Mouse (Mus musculus): ENCODE results near the gene Nos2. TPM values are rescaled to one million over a fixed set of nuclear protein-coding genes. Genes with fewer than 3 reads are reported as not detected.

Nos2 gene
- polyA plus RNA-seq, 1 experiment from 2014 or later: 0.92 TPM

- Histone ChIP-seq H3K9ac (ENCODE audit: low read depth, low read length) (no peak overlapping the region), H3K27ac (no peak overlapping the region), H3K9me3 (replicated peaks; ENCODE audit: low read length) (no peaks in the 10 kb centered on the region), H3K36me3 (ENCODE audit: insufficient read depth, low read length) (no peaks in the 10 kb centered on the region), H3K4me1 (replicated peaks; ENCODE audit: insufficient read depth, low read length) (no peaks in the 10 kb centered on the region), H3K4me3 (replicated peaks; ENCODE audit: low read depth, low read length) (no peak overlapping the region), H3K27me3 (ENCODE audit: insufficient read depth, low read length) (no peaks in the 10 kb centered on the region), H3K4me2 (ENCODE audit: low read length) (no peak overlapping the region)
- no peak for TF ChIP-seq CTCF (IDR thresholded peaks at IDR 0.05; ENCODE audit: low read depth)
- no peak for ATAC-seq (replicated peaks; ENCODE audit: low FRiP score, low read depth)
- 86% methylated on average over 4 of the region's 4 CpGs for WGBS
- DNase-seq (ENCODE audit: low spot score): no peak
Observed at GRCm38 (mm10) chr11:78889156-78889555, 31.4 kb upstream of the Nos2 start.

- 78% methylated on average over 7 of the region's 7 CpGs for WGBS
Observed at GRCm38 (mm10) chr11:78896357-78897123, 24.0 kb upstream of the Nos2 start.

GRCm38 (mm10) chr11:78915473-78915872 lies 5.1 kb upstream of the Nos2 start:
- 77% methylated on average over 6 of the region's 6 CpGs for WGBS
- Histone ChIP-seq H3K36me3 (ENCODE audit: insufficient read depth, low read length) (no peaks in the 10 kb centered on the region), H3K9me3 (replicated peaks; ENCODE audit: low read length) (no peaks in the 10 kb centered on the region), H3K4me3 (replicated peaks; ENCODE audit: low read depth, low read length) (no peak overlapping the region), H3K4me2 (ENCODE audit: low read length) (no peak overlapping the region), H3K4me1 (replicated peaks; ENCODE audit: insufficient read depth, low read length) (no peaks in the 10 kb centered on the region), H3K27ac (no peak overlapping the region), H3K9ac (ENCODE audit: low read depth, low read length) (no peak overlapping the region), H3K27me3 (ENCODE audit: insufficient read depth, low read length) (no peaks in the 10 kb centered on the region)
- DNase-seq (ENCODE audit: low spot score): no peak
- ATAC-seq (replicated peaks; ENCODE audit: low FRiP score, low read depth): no peak
- TF ChIP-seq CTCF (IDR thresholded peaks at IDR 0.05; ENCODE audit: low read depth): no peak

More at GRCm38 (mm10) chr11:78896357-78897123, 24.0 kb upstream of the Nos2 start:
- no peak overlapping the region for H3K4me2 ChIP-seq (ENCODE audit: low read length)
- no peaks in the 10 kb centered on the region for H3K36me3 ChIP-seq (ENCODE audit: insufficient read depth, low read length)
- ATAC-seq (replicated peaks; ENCODE audit: low FRiP score, low read depth) (no peak), DNase-seq (ENCODE audit: low spot score) (peak; percentile 16)
- peak; percentile 67 for TF ChIP-seq CTCF (IDR thresholded peaks at IDR 0.05; ENCODE audit: low read depth)
- H3K27me3 ChIP-seq (ENCODE audit: insufficient read depth, low read length): no peaks in the 10 kb centered on the region
- H3K4me1 ChIP-seq (replicated peaks; ENCODE audit: insufficient read depth, low read length): no peaks in the 10 kb centered on the region
- no peak overlapping the region for H3K4me3 ChIP-seq (replicated peaks; ENCODE audit: low read depth, low read length)
- no peak overlapping the region for H3K27ac ChIP-seq
- H3K9me3 ChIP-seq (replicated peaks; ENCODE audit: low read length): no peaks in the 10 kb centered on the region
- no peak overlapping the region for H3K9ac ChIP-seq (ENCODE audit: low read depth, low read length)

GRCm38 (mm10) chr11:78916410-78916809 lies 4.2 kb upstream of the Nos2 start:
- Histone ChIP-seq H3K9ac (ENCODE audit: low read depth, low read length) (no peak overlapping the region), H3K36me3 (ENCODE audit: insufficient read depth, low read length) (no peaks in the 10 kb centered on the region), H3K4me2 (ENCODE audit: low read length) (no peak overlapping the region), H3K4me1 (replicated peaks; ENCODE audit: insufficient read depth, low read length) (no peaks in the 10 kb centered on the region), H3K27me3 (ENCODE audit: insufficient read depth, low read length) (no peaks in the 10 kb centered on the region), H3K9me3 (replicated peaks; ENCODE audit: low read length) (no peaks in the 10 kb centered on the region), H3K27ac (no peak overlapping the region), H3K4me3 (replicated peaks; ENCODE audit: low read depth, low read length) (no peak overlapping the region)
- WGBS: 74% methylated on average over 1 of the region's 1 CpGs
- TF ChIP-seq CTCF (IDR thresholded peaks at IDR 0.05; ENCODE audit: low read depth): no peak
- ATAC-seq (replicated peaks; ENCODE audit: low FRiP score, low read depth): no peak
- no peak for DNase-seq (ENCODE audit: low spot score)

GRCm38 (mm10) chr11:78919745-78920144 lies 842 bp upstream of the Nos2 start:
- TF ChIP-seq CTCF (IDR thresholded peaks at IDR 0.05; ENCODE audit: low read depth): no peak
- Histone ChIP-seq H3K36me3 (ENCODE audit: insufficient read depth, low read length) (no peaks in the 10 kb centered on the region), H3K4me1 (replicated peaks; ENCODE audit: insufficient read depth, low read length) (no peaks in the 10 kb centered on the region; the same call in 1 of the 2 replicates), H3K9me3 (replicated peaks; ENCODE audit: low read length) (no peaks in the 10 kb centered on the region), H3K4me3 (replicated peaks; ENCODE audit: low read depth, low read length) (no peak overlapping the region), H3K27me3 (ENCODE audit: insufficient read depth, low read length) (peaks cover 6% of the 10 kb centered on the region; the same call in 1 of the 2 replicates), H3K27ac (no peak overlapping the region), H3K4me2 (ENCODE audit: low read length) (no peak overlapping the region), H3K9ac (ENCODE audit: low read depth, low read length) (no peak overlapping the region)
- ATAC-seq (replicated peaks; ENCODE audit: low FRiP score, low read depth): no peak
- no peak for DNase-seq (ENCODE audit: low spot score)
- 69% methylated on average over 4 of the region's 4 CpGs for WGBS

GRCm38 (mm10) chr11:78922678-78923407 lies 2.3 kb downstream of the Nos2 start:
- peaks cover 25% of the 10 kb centered on the region for H3K27me3 ChIP-seq (ENCODE audit: insufficient read depth, low read length)
- no peaks in the 10 kb centered on the region; the same call in 1 of the 2 replicates for H3K4me1 ChIP-seq (replicated peaks; ENCODE audit: insufficient read depth, low read length)
- 38% methylated on average over 8 of the region's 8 CpGs for WGBS
- no peak overlapping the region for H3K27ac ChIP-seq
- H3K4me2 ChIP-seq (ENCODE audit: low read length): no peak overlapping the region
- ATAC-seq (replicated peaks; ENCODE audit: low FRiP score, low read depth): no peak
- H3K9me3 ChIP-seq (replicated peaks; ENCODE audit: low read length): no peaks in the 10 kb centered on the region
- DNase-seq (ENCODE audit: low spot score): peak; percentile 81
- no peak overlapping the region for H3K4me3 ChIP-seq (replicated peaks; ENCODE audit: low read depth, low read length)
- TF ChIP-seq CTCF (IDR thresholded peaks at IDR 0.05; ENCODE audit: low read depth): peak; percentile 89
- H3K36me3 ChIP-seq (ENCODE audit: insufficient read depth, low read length): no peaks in the 10 kb centered on the region
- no peak overlapping the region for H3K9ac ChIP-seq (ENCODE audit: low read depth, low read length)

Data from kidney, postnatal 0 days (tissue).